Mouse (Mus musculus): ENCODE measurements around the gene Serpina3a. TPM values are rescaled to one million over a fixed set of nuclear protein-coding genes. Genes with fewer than 3 reads are reported as not detected.

The Serpina3a gene
- total and polyA plus RNA-seq, 3 experiments = 0.16 TPM; not detected in 2

DNA sequence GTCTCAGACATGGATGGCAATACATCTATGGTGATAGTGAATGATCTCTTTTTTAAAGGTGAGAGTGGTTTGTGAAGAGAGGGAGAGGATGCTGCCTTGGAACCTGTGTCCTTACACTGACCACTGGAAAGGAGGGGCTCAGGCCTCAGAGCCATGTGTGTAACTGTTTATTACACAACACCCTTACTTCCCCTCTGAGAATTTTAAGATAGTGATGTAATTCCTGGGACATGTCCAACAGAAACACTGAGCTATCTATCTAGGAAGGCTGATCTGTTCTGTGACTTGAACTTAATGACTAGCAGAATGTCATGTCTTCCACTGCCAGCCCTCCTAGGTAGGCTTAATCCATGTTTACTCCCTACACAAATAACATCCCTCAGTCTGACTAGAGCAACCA, 18.5 kb downstream of the Serpina3a start:
- DNase-seq (ENCODE audit: low spot score) (no peak), ATAC-seq (ENCODE audit: extremely low read depth, insufficient number of reproducible peaks, low FRiP score, poor library complexity, severe bottlenecking) (no peak)
- no peak for TF ChIP-seq CTCF (IDR thresholded peaks at IDR 0.05; ENCODE audit: low read depth, low read length)
- no peak for TF ChIP-seq POLR2AphosphoS5 (IDR thresholded peaks at IDR 0.05; ENCODE audit: insufficient replicate concordance, low read depth, low read length)
- TF ChIP-seq GATA2 (IDR thresholded peaks at IDR 0.05; ENCODE audit: borderline replicate concordance, low read depth, low read length) = no peak
- TF ChIP-seq TAL1 (conservative IDR thresholded peaks at IDR 0.05; ENCODE audit: low read depth, low read length) = no peak
- no peak for TF ChIP-seq GATA1 (IDR thresholded peaks at IDR 0.05; ENCODE audit: borderline replicate concordance, low read length)
- H3K4me1 ChIP-seq (ENCODE audit: insufficient read depth, low read depth, low read length) = no peaks in the 10 kb centered on the region
- no peaks in the 10 kb centered on the region for H3K36me3 ChIP-seq (replicated peaks)
- H3K9me3 ChIP-seq (replicated peaks) = peaks cover 58% of the 10 kb centered on the region
- H3K4me3 ChIP-seq (ENCODE audit: low read depth, low read length) = no peak overlapping the region
- H3K27me3 ChIP-seq (ENCODE audit: insufficient read depth, low read length) = no peaks in the 10 kb centered on the region

GRCm38 (mm10) chr12:104138216-104138615, 25.7 kb downstream of the Serpina3a start:
- Histone ChIP-seq H3K36me3 (replicated peaks) (no peaks in the 10 kb centered on the region), H3K27me3 (ENCODE audit: insufficient read depth, low read length) (no peaks in the 10 kb centered on the region), H3K4me1 (ENCODE audit: insufficient read depth, low read depth, low read length) (no peaks in the 10 kb centered on the region), H3K4me3 (ENCODE audit: low read depth, low read length) (no peak overlapping the region), H3K9me3 (replicated peaks) (peaks cover 64% of the 10 kb centered on the region)
- ATAC-seq (ENCODE audit: extremely low read depth, insufficient number of reproducible peaks, low FRiP score, poor library complexity, severe bottlenecking) (no peak), DNase-seq (ENCODE audit: low spot score) (no peak)
- TF ChIP-seq POLR2AphosphoS5 (IDR thresholded peaks at IDR 0.05; ENCODE audit: insufficient replicate concordance, low read depth, low read length) (no peak), TAL1 (conservative IDR thresholded peaks at IDR 0.05; ENCODE audit: low read depth, low read length) (no peak), GATA1 (IDR thresholded peaks at IDR 0.05; ENCODE audit: borderline replicate concordance, low read length) (no peak), CTCF (IDR thresholded peaks at IDR 0.05; ENCODE audit: low read depth, low read length) (no peak), GATA2 (IDR thresholded peaks at IDR 0.05; ENCODE audit: borderline replicate concordance, low read depth, low read length) (no peak)

GRCm38 (mm10) chr12:104140543-104141103, 28.1 kb downstream of the Serpina3a start:
- TF ChIP-seq POLR2AphosphoS5 (IDR thresholded peaks at IDR 0.05; ENCODE audit: insufficient replicate concordance, low read depth, low read length) (no peak), TAL1 (conservative IDR thresholded peaks at IDR 0.05; ENCODE audit: low read depth, low read length) (no peak), GATA1 (IDR thresholded peaks at IDR 0.05; ENCODE audit: borderline replicate concordance, low read length) (no peak), CTCF (IDR thresholded peaks at IDR 0.05; ENCODE audit: low read depth, low read length) (no peak), GATA2 (IDR thresholded peaks at IDR 0.05; ENCODE audit: borderline replicate concordance, low read depth, low read length) (no peak)
- no peak for ATAC-seq (ENCODE audit: extremely low read depth, insufficient number of reproducible peaks, low FRiP score, poor library complexity, severe bottlenecking)

GRCm38 (mm10) chr12:104141506-104141905, 29.0 kb downstream of the Serpina3a start:
- DNase-seq (ENCODE audit: low spot score) (no peak), ATAC-seq (ENCODE audit: extremely low read depth, insufficient number of reproducible peaks, low FRiP score, poor library complexity, severe bottlenecking) (no peak)
- Histone ChIP-seq H3K4me1 (ENCODE audit: insufficient read depth, low read depth, low read length) (no peaks in the 10 kb centered on the region), H3K27me3 (ENCODE audit: insufficient read depth, low read length) (no peaks in the 10 kb centered on the region), H3K4me3 (ENCODE audit: low read depth, low read length) (no peak overlapping the region), H3K9me3 (replicated peaks) (peaks cover 67% of the 10 kb centered on the region), H3K36me3 (replicated peaks) (no peaks in the 10 kb centered on the region)
- no peak for TF ChIP-seq GATA2 (IDR thresholded peaks at IDR 0.05; ENCODE audit: borderline replicate concordance, low read depth, low read length)
- TF ChIP-seq GATA1 (IDR thresholded peaks at IDR 0.05; ENCODE audit: borderline replicate concordance, low read length) = no peak
- TF ChIP-seq POLR2AphosphoS5 (IDR thresholded peaks at IDR 0.05; ENCODE audit: insufficient replicate concordance, low read depth, low read length) = no peak
- no peak for TF ChIP-seq TAL1 (conservative IDR thresholded peaks at IDR 0.05; ENCODE audit: low read depth, low read length)
- TF ChIP-seq CTCF (IDR thresholded peaks at IDR 0.05; ENCODE audit: low read depth, low read length) = no peak

More at GRCm38 (mm10) chr12:104140543-104141103, 28.1 kb downstream of the Serpina3a start:
- no peaks in the 10 kb centered on the region for H3K27me3 ChIP-seq (ENCODE audit: insufficient read depth, low read length)
- H3K4me1 ChIP-seq (ENCODE audit: insufficient read depth, low read depth, low read length) = no peaks in the 10 kb centered on the region
- no peak for DNase-seq (ENCODE audit: low spot score)
- H3K36me3 ChIP-seq (replicated peaks) = no peaks in the 10 kb centered on the region
- H3K4me3 ChIP-seq (ENCODE audit: low read depth, low read length) = no peak overlapping the region
- H3K9me3 ChIP-seq (replicated peaks) = peaks cover 62% of the 10 kb centered on the region

- H3K27me3 ChIP-seq (ENCODE audit: insufficient read depth, low read length) = no peaks in the 10 kb centered on the region
- TF ChIP-seq GATA1 (IDR thresholded peaks at IDR 0.05; ENCODE audit: borderline replicate concordance, low read length) (no peak), GATA2 (IDR thresholded peaks at IDR 0.05; ENCODE audit: borderline replicate concordance, low read depth, low read length) (no peak), POLR2AphosphoS5 (IDR thresholded peaks at IDR 0.05; ENCODE audit: insufficient replicate concordance, low read depth, low read length) (no peak), CTCF (IDR thresholded peaks at IDR 0.05; ENCODE audit: low read depth, low read length) (no peak), TAL1 (conservative IDR thresholded peaks at IDR 0.05; ENCODE audit: low read depth, low read length) (no peak)
Measured at GRCm38 (mm10) chr12:104142427-104142826, 29.9 kb downstream of the Serpina3a start.

DNA sequence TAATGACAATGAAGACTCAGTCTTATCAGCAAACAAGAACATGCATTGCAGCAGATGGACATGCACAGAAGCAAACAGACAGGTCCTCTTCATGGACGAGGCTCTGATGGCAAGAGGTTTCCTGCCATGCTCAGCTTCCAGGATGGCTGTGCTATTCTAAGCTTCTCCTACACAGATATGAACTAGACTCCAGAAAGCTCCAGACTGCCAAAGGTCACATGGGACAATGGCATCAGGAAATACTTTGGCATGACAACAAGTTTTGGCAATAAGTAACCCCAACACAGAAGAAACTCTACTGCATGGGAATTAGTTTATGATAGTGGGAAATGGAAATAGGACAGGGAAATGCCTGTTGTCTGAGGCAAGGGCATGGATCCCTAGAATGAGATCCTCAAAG, 30.8 kb downstream of the Serpina3a start:
- no peaks in the 10 kb centered on the region for H3K4me1 ChIP-seq (ENCODE audit: insufficient read depth, low read depth, low read length)
- TF ChIP-seq TAL1 (conservative IDR thresholded peaks at IDR 0.05; ENCODE audit: low read depth, low read length) = no peak
- TF ChIP-seq GATA2 (IDR thresholded peaks at IDR 0.05; ENCODE audit: borderline replicate concordance, low read depth, low read length) = no peak
- TF ChIP-seq CTCF (IDR thresholded peaks at IDR 0.05; ENCODE audit: low read depth, low read length) = no peak
- TF ChIP-seq POLR2AphosphoS5 (IDR thresholded peaks at IDR 0.05; ENCODE audit: insufficient replicate concordance, low read depth, low read length) = no peak
- TF ChIP-seq GATA1 (IDR thresholded peaks at IDR 0.05; ENCODE audit: borderline replicate concordance, low read length) = no peak
- ATAC-seq (ENCODE audit: extremely low read depth, insufficient number of reproducible peaks, low FRiP score, poor library complexity, severe bottlenecking) = no peak
- no peaks in the 10 kb centered on the region for H3K36me3 ChIP-seq (replicated peaks)
- H3K27me3 ChIP-seq (ENCODE audit: insufficient read depth, low read length) = no peaks in the 10 kb centered on the region
- H3K9me3 ChIP-seq (replicated peaks) = peaks cover 75% of the 10 kb centered on the region
- DNase-seq (ENCODE audit: low spot score) = no peak
- H3K4me3 ChIP-seq (ENCODE audit: low read depth, low read length) = no peak overlapping the region

More at GRCm38 (mm10) chr12:104142427-104142826, 29.9 kb downstream of the Serpina3a start:
- Histone ChIP-seq H3K9me3 (replicated peaks) (peaks cover 73% of the 10 kb centered on the region), H3K36me3 (replicated peaks) (no peaks in the 10 kb centered on the region), H3K4me1 (ENCODE audit: insufficient read depth, low read depth, low read length) (no peaks in the 10 kb centered on the region), H3K4me3 (ENCODE audit: low read depth, low read length) (no peak overlapping the region)
- DNase-seq (ENCODE audit: low spot score) (no peak), ATAC-seq (ENCODE audit: extremely low read depth, insufficient number of reproducible peaks, low FRiP score, poor library complexity, severe bottlenecking) (no peak)
